Mouse (Mus musculus) heart, embryonic 10.5 days (tissue): ENCODE data around the gene Ccdc71. TPM values are rescaled to one million over a fixed set of nuclear protein-coding genes. Genes with fewer than 3 reads are reported as not detected.

ENCODE experiments used
- DNase-seq: peaks from one replicate; pipeline ENCODE4 v3.0.0-alpha.2; 2017; ENCODE audit warnings: low spot score
- H3K27ac ChIP-seq: fragments of 300-500 bp; sonication (generic); 2 replicates; pipeline ENCODE4 v1.5.1; 2016; ENCODE audit warnings: mild to moderate bottlenecking
- H3K27me3 ChIP-seq: fragments of 300-500 bp; sonication (generic); 2 replicates; pipeline ENCODE4 v1.6.1; 2016; ENCODE audit warnings: mild to moderate bottlenecking; ENCODE audit not compliant: poor library complexity, insufficient read depth, severe bottlenecking
- H3K36me3 ChIP-seq: fragments of 300-500 bp; sonication (generic); 2 replicates; pipeline ENCODE4 v1.6.1; 2016; ENCODE audit warnings: mild to moderate bottlenecking, moderate library complexity
- H3K4me1 ChIP-seq: fragments of 300-500 bp; sonication (generic); 2 replicates; pipeline ENCODE4 v1.6.1; 2016; ENCODE audit warnings: mild to moderate bottlenecking
- H3K4me3 ChIP-seq: fragments of 300-500 bp; sonication (generic); 2 replicates; pipeline ENCODE4 v1.5.1; 2016; ENCODE audit warnings: mild to moderate bottlenecking, moderate library complexity
- H3K9me3 ChIP-seq: fragments of 300-500 bp; sonication (generic); 2 replicates; pipeline ENCODE4 v1.6.1; 2016; ENCODE audit warnings: mild to moderate bottlenecking, moderate library complexity
- WGBS: fragments of 180-500 bp; shearing (Covaris S2); methylation state at CpG from one replicate; pipeline ENCODE4 v1.1.7; 2016; 5-methylcytosine and 5-hydroxymethylcytosine counted together
- polyA plus RNA-seq: library from polyadenylated mRNA; unstranded; fragments of >200 nt; fragmentation: Nextera tagmentation; extraction: Ambion mirVana; gene quantifications from 2 replicates; pipeline ENCODE4 v1.2.1, GENCODE M21; 2016

Gene Ccdc71
- polyA plus RNA-seq, 1 experiment from 2014 or later = 61.1 TPM

- H3K36me3 ChIP-seq = peaks cover 81% of the 10 kb centered on the region
- H3K4me3 ChIP-seq = no peak overlapping the region
- H3K4me1 ChIP-seq = peaks cover 31% of the 10 kb centered on the region
- no peaks in the 10 kb centered on the region for H3K9me3 ChIP-seq
- no peak for DNase-seq
- H3K27ac ChIP-seq = no peak overlapping the region
- no peaks in the 10 kb centered on the region for H3K27me3 ChIP-seq
- WGBS = 92% methylated on average over 15 of the region's 15 CpGs
Measured at GRCm38 (mm10) chr9:108484021-108484420, 23.7 kb downstream of the Ccdc71 start.

DNA sequence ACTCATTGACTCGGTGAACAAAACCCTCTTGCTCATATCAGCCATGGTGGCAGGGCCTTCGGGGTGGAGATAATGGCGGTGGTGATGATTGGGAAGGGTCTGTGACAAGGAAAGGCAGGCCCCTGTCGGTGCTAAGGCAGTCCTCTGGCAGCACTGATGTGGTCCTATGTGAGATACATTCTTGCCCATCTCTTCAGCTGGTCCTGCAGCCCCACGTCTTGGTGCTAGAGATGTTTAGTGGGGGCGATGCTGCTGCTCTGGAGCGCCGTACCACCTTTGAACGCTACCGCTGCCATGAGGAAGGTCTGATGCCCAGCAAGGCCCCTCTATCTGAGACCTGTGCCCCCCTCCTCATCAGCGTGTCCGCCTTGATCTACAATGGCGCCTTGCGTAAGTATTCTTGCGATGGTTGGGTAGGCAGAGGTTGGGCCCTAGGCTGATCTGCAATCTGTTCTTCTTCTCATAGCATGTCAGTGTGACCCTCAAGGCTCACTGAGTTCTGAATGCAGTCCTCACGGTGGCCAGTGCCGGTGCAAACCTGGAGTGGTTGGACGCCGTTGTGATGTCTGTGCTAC lies 25.1 kb downstream of the Ccdc71 start:
- H3K27me3 ChIP-seq = no peaks in the 10 kb centered on the region
- peaks cover 92% of the 10 kb centered on the region for H3K36me3 ChIP-seq
- no peaks in the 10 kb centered on the region for H3K9me3 ChIP-seq
- no peak overlapping the region for H3K27ac ChIP-seq
- WGBS = 89% methylated on average over 19 of the region's 19 CpGs
- H3K4me1 ChIP-seq = peaks cover 31% of the 10 kb centered on the region
- DNase-seq = no peak
- no peak overlapping the region for H3K4me3 ChIP-seq

GRCm38 (mm10) chr9:108486973-108487530 lies 26.7 kb downstream of the Ccdc71 start:
- no peak overlapping the region for H3K27ac ChIP-seq

GRCm38 (mm10) chr9:108488403-108488802 lies 28.1 kb downstream of the Ccdc71 start:
- Histone ChIP-seq H3K27ac (no peak overlapping the region), H3K27me3 (no peaks in the 10 kb centered on the region), H3K4me3 (no peak overlapping the region), H3K36me3 (peaks cover 85% of the 10 kb centered on the region), H3K9me3 (no peaks in the 10 kb centered on the region), H3K4me1 (peaks cover 29% of the 10 kb centered on the region)
- DNase-seq = no peak
- WGBS = 89% methylated on average over 17 of the region's 17 CpGs

More at GRCm38 (mm10) chr9:108486973-108487530, 26.7 kb downstream of the Ccdc71 start:
- no peaks in the 10 kb centered on the region for H3K27me3 ChIP-seq
- peaks cover 24% of the 10 kb centered on the region for H3K4me1 ChIP-seq
- peaks cover 85% of the 10 kb centered on the region for H3K36me3 ChIP-seq
- WGBS = 86% methylated on average over 8 of the region's 8 CpGs
- no peaks in the 10 kb centered on the region for H3K9me3 ChIP-seq
- H3K4me3 ChIP-seq = no peak overlapping the region
- no peak for DNase-seq

- WGBS = 93% methylated on average over 20 of the region's 20 CpGs
- H3K27ac ChIP-seq = peak overlapping the region; percentile 97; the same call in 1 of the 2 replicates
Measured at GRCm38 (mm10) chr9:108489215-108489614, 28.9 kb downstream of the Ccdc71 start.

GRCm38 (mm10) chr9:108489702-108490558 lies 29.6 kb downstream of the Ccdc71 start:
- 70% methylated on average over 26 of the region's 26 CpGs for WGBS
- Histone ChIP-seq H3K4me3 (peak overlapping the region; percentile 100), H3K36me3 (peaks cover 85% of the 10 kb centered on the region), H3K27me3 (no peaks in the 10 kb centered on the region), H3K9me3 (no peaks in the 10 kb centered on the region), H3K4me1 (peaks cover 29% of the 10 kb centered on the region), H3K27ac (peak overlapping the region; percentile 97)
- no peak for DNase-seq

More at GRCm38 (mm10) chr9:108489215-108489614, 28.9 kb downstream of the Ccdc71 start:
- Histone ChIP-seq H3K9me3 (no peaks in the 10 kb centered on the region), H3K36me3 (peaks cover 85% of the 10 kb centered on the region), H3K4me3 (no peak overlapping the region), H3K4me1 (peaks cover 29% of the 10 kb centered on the region), H3K27me3 (no peaks in the 10 kb centered on the region)
- no peak for DNase-seq

DNA sequence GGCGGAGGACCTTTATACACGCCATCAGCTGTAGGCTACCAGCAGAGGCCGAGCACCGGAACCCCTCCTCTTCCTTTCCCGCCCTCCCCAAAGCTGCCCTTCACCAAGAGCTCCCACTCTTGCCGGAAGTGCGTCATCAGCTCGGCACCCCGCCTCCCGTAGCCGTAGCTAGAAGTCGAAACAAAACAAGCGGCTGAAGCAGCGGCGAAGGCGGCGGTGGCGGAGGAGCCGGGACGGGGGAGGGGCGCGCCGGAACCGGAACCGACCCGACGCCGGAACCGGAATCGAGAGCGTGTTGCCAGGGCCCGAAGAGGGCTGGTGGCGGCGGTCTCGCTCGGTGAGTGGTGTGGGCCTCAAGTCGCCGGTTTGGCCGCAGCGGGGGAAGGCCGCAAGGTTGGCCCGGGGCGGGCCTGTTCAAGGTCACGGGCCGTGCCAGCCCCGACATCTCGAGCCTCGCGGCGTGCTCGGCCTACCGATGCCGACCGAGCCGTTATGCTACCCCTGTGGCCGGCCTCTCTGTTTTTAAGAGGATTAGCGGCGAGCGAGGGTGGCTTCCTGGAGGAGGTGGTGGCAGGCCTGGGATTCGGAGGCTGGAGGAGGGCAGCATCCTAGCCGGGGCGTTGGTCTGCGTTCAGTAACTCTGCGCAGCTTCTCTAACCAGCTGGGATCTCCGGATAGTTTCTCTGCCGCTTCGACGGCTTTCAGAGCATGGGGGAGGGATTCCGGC lies 30.4 kb downstream of the Ccdc71 start, which contains the start of gene Usp19:
TSS of gene Usp19 (plus strand) at position 44 of the 727 bp plus-strand sequence.
- H3K36me3 ChIP-seq = peaks cover 84% of the 10 kb centered on the region
- H3K9me3 ChIP-seq = no peaks in the 10 kb centered on the region
- H3K4me3 ChIP-seq = peak within 1 kb of the TSS; percentile 100
- no peaks in the 10 kb centered on the region for H3K27me3 ChIP-seq
- H3K27ac ChIP-seq = peak within 1 kb of the TSS; percentile 97
- WGBS = under 1% methylated on average over 69 of the region's 69 CpGs
- H3K4me1 ChIP-seq = peaks cover 29% of the 10 kb centered on the region
- DNase-seq = peak; percentile 98

GRCm38 (mm10) chr9:108491286-108491580 lies 30.9 kb downstream of the Ccdc71 start:
- 4% methylated on average over 12 of the region's 12 CpGs for WGBS

DNA sequence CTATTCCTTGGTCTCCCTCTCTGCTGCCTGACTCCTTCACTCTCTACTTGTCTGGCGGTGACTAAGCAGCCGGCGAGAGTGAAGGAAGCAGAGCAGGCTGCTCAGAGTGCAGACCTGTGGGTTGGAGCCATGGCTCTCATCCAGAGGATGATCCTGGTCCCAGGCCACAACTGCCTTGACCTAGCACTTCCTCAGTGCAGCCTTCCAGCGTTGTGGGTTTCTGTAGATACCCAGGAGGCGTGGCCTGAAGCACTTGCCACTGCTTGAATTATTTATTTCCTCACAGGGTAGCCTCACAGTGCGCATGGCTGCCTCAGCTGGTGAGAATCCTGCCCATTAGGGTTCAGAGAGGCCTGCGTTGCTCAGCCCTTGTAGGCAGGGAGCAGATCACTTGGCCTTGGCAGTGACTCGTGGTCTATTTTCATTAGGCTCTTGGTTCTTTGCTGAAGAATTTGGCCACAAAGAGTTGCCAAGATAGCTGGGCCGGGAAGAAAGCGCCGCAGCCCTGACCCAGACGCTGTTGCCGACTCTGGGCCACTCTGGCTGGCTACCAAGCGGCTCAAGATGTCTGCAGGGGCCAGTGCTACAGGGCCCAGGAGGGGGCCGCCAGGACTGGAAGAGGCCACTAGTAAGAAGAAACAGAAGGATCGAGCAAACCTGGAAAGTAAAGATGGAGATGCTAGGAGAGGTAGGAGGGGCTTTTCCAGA lies 31.9 kb downstream of the Ccdc71 start:
- H3K4me3 ChIP-seq = peak overlapping the region; percentile 100
- WGBS = 80% methylated on average over 16 of the region's 16 CpGs
- no peaks in the 10 kb centered on the region for H3K9me3 ChIP-seq
- no peak for DNase-seq
- peak overlapping the region; percentile 97 for H3K27ac ChIP-seq
- H3K27me3 ChIP-seq = no peaks in the 10 kb centered on the region
- peaks cover 29% of the 10 kb centered on the region for H3K4me1 ChIP-seq
- peaks cover 84% of the 10 kb centered on the region for H3K36me3 ChIP-seq

More at GRCm38 (mm10) chr9:108491286-108491580, 30.9 kb downstream of the Ccdc71 start:
- Histone ChIP-seq H3K36me3 (peaks cover 84% of the 10 kb centered on the region), H3K27ac (peak overlapping the region; percentile 97), H3K9me3 (no peaks in the 10 kb centered on the region), H3K27me3 (no peaks in the 10 kb centered on the region), H3K4me3 (peak overlapping the region; percentile 100), H3K4me1 (peaks cover 29% of the 10 kb centered on the region)
- DNase-seq = no peak

DNA sequence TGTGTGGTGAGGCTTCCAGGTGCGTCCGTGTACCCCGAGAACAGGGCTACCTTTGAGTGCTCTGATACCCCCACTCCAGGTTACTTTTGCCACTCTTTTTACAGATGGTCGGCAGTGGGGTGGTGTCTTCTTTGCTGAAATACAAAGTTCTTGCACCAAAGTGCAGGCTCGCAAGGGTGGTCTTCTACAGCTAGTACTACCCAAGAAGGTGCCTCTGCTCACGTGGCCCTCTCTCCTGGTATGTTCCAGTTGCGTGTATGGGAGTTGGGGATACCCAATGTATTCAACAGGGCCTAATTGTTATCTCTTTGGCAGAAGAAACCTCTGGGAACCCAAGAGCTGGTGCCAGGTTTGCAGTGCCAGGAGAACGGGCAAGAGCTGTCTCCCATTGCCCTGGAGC lies 32.9 kb downstream of the Ccdc71 start:
- H3K36me3 ChIP-seq = peaks cover 84% of the 10 kb centered on the region
- no peak overlapping the region for H3K4me3 ChIP-seq
- no peaks in the 10 kb centered on the region for H3K27me3 ChIP-seq
- peaks cover 29% of the 10 kb centered on the region for H3K4me1 ChIP-seq
- no peak overlapping the region for H3K27ac ChIP-seq
- H3K9me3 ChIP-seq = no peaks in the 10 kb centered on the region
- DNase-seq = no peak
- WGBS = 95% methylated on average over 8 of the region's 8 CpGs

DNA sequence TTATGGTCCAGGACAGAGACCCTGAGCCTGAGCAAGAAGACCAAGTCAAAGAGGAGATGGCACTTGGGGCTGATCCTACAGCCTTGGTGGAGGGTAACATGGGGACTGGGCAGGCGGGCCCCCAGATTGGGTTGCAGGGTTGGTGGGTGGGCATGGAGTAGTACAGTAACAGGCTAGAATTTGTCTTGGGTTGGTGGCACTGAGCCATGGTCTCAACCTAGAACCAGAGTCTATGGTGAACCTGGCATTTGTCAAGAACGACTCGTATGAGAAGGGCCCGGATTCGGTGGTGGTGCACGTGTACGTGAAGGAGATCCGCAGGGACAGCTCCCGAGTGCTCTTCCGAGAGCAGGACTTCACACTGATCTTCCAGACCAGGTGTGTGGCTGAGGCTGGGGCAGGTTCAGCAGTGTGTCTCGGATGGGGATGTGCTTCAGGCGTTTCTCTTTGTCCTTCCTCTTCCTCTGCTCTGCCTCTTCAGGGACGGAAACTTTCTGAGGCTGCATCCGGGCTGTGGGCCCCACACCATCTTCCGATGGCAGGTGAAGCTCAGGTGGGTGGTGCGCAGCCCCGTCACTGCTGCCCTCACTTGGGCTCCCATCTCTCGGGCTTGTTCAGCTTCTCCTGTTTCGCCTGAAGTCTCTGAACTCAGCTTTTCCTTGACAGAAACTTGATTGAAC lies 34.0 kb downstream of the Ccdc71 start:
- WGBS = 93% methylated on average over 19 of the region's 19 CpGs
- DNase-seq = no peak
- H3K4me3 ChIP-seq = no peak overlapping the region

GRCm38 (mm10) chr9:108494905-108495304 lies 34.6 kb downstream of the Ccdc71 start:
- Histone ChIP-seq H3K36me3 (peaks cover 84% of the 10 kb centered on the region), H3K4me3 (no peak overlapping the region), H3K4me1 (peaks cover 21% of the 10 kb centered on the region), H3K9me3 (no peaks in the 10 kb centered on the region), H3K27ac (no peak overlapping the region), H3K27me3 (no peaks in the 10 kb centered on the region)
- DNase-seq = no peak
- 89% methylated on average over 10 of the region's 10 CpGs for WGBS

More for the DNA sequence above, 34.0 kb downstream of the Ccdc71 start:
- Histone ChIP-seq H3K36me3 (peaks cover 84% of the 10 kb centered on the region), H3K27ac (no peak overlapping the region), H3K4me1 (peaks cover 27% of the 10 kb centered on the region), H3K9me3 (no peaks in the 10 kb centered on the region), H3K27me3 (no peaks in the 10 kb centered on the region)
